Mouse (Mus musculus): ENCODE data around the gene Ctdspl.

Ctdspl gene

GRCm38 (mm10) chr9:118950061-118950460 lies 23.8 kb downstream of the Ctdspl start:
- DNase-seq: no peak

DNA sequence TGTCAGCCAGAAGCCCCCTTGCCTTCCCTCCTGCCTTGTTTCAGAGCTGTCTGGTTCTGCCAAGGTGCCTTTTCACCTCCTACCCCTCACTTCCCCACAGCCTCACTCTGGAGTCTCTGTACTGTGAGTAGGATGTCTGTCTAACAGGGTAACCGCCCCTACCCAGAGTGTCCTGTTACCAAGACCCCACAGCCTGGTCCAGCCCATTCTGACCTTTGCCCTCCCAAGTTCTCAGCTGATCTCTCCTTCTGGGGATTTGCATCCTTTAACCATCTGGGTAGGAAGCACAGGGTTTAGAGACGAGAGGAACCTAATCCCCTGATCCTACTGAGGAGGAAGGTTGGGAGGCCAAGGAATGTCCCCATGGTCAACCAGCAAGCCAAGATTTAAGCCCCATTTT lies 24.5 kb downstream of the Ctdspl start:
- no peak for DNase-seq

DNA sequence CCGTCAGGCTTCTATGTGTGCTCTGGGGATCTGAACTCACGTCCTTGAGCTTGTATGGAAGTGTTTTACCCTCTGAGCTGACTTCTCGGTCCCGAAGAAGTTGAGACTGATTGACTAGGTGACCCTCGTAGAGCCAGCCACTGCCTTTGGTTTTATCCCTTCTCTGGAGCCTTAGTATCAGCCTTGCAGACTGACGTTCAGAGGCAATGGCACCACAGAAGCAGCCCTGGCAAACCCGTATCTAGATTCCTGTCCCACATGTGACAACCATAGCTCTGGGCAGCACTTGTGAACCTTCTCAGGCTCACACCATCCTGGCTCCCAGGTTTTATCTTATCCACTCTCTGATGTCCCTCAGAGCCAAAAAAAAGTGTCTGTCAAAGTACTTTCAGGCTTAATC lies 25.1 kb downstream of the Ctdspl start:
- DNase-seq: no peak

- DNase-seq: no peak
Observed at GRCm38 (mm10) chr9:118952180-118952579, 25.9 kb downstream of the Ctdspl start.

- DNase-seq: no peak
Observed at GRCm38 (mm10) chr9:118953465-118954194, 27.4 kb downstream of the Ctdspl start.

DNA sequence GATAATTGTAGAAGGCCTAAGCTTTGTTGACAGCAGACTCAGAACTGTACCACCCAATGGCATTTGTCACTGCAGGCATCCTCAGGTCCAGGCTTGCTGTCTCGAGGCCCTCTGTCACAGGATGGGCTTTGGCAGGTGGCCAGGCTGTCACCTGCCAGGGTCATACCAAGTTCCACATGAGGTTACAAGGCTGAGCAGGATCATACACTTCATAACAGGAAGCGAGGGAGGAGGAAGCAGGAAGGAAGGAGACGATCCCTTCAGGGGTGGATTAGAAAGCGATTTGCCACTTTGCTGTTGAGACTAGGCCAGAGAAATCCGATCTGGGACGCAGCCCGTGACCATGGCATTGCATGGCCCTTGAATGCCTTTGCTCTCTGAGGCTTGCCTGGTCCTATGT lies 32.5 kb downstream of the Ctdspl start:
- no peak for DNase-seq

- no peak for DNase-seq
Observed at GRCm38 (mm10) chr9:118960415-118961091, 34.3 kb downstream of the Ctdspl start.

GRCm38 (mm10) chr9:118963149-118963548 lies 36.9 kb downstream of the Ctdspl start:
- no peak for DNase-seq

DNA sequence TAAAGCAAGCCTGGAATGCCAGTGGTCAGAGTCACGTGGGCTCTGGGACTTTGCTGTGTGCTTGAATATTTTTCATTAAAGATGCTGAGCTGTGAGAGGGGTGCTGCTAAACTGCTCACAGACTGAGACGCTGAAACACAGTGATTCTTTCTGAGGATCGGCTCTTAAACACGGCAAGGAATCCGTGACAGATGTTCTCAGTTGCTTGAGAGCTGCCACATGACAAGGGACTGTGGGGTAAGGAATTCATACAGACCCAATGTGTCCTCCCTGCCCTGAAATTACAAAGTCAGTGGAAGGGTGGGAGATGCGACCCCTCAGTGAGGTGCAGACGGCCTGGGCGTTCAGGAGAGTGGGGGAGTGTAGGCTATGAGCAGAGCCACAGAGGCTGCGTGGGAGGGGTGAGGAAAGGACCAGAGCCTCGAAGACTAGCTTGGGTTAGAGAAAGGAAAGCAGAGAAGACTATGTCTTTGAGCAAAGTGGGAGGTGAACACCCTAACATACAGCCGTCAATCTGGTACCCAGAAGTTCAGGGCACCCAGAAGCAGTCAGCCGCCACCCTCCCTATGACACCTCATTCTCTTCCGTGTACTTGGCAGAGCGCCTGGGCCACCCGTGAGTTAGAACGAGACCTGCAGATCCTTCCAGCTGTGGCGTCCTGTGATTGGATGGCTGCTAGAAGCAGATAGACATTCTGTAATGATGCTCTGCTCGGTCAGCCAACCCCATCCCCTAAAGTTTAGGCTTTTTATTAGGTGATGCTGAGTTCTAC lies 38.2 kb downstream of the Ctdspl start:
- no peak for DNase-seq

- DNase-seq: no peak
Observed at GRCm38 (mm10) chr9:118969810-118970209, 43.6 kb downstream of the Ctdspl start.

- DNase-seq: no peak
Observed at GRCm38 (mm10) chr9:118973028-118973427, 46.8 kb downstream of the Ctdspl start.

GRCm38 (mm10) chr9:118973566-118973965 lies 47.3 kb downstream of the Ctdspl start:
- no peak for DNase-seq

DNA sequence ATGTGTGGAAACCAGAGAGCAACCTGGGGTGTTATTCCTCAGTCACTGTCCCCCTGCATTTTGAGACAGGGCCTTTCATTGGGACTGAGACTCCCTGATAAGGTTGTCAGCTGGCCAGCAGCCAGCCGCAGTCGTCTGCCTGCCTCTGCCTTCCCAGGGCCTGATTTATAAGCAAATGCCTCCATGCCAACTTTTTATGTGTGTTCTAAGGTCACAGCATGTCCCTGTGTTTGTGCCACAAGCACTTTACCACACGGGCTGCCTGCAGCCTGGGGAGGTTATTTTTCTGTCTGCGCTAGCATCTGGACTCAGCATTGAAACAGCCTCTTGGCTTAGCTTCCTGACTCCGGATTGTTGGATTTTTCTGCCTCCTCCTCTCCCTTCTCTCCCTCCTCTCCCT lies 47.9 kb downstream of the Ctdspl start:
- no peak for DNase-seq

- no peak for DNase-seq
Observed at GRCm38 (mm10) chr9:118975211-118975671, 49.0 kb downstream of the Ctdspl start.

GRCm38 (mm10) chr9:118975758-118976157 lies 49.5 kb downstream of the Ctdspl start:
- no peak for DNase-seq

DNA sequence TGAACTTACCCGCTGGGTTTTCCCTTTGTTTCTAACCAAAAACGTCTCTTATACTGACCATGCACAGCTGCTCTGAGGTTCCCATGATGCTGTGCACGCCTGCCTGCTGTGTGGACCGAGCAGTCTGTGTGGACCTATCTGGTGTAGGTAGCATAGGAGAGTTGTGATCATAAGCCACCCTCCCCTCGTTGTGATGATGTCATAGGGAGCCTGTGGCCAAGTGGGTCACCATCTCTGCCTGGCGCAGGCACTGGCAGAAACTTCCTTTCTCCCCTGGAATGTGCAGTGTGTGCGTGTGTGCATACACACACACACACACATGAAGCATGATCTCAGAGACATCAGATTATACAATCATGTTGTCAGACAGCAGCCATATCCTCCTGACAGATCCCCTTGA lies 50.3 kb downstream of the Ctdspl start:
- peak; percentile 68 for DNase-seq

DNA sequence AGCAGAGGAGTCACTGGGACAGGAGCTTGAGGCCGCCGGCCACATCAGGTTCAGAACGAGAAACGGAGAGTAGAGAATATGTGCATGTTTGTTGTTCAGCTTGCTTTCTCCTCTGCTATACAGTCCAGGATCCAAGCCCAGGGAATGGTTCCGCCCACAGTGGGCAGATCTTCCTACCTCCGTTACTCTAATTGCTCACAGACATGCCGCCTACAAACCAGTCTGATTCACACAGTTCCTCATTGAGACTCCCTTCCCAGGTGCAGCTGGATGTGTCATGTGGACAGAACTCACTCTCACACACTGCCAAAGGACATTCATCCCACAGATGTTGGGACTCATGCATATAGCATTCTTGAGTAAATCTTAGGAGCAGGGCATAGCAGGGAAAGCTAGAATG lies 51.2 kb downstream of the Ctdspl start:
- no peak for DNase-seq

GRCm38 (mm10) chr9:118980411-118980823 lies 54.2 kb downstream of the Ctdspl start:
- DNase-seq: peak; percentile 74

GRCm38 (mm10) chr9:118984650-118985432 lies 58.6 kb downstream of the Ctdspl start:
- no peak for DNase-seq

DNA sequence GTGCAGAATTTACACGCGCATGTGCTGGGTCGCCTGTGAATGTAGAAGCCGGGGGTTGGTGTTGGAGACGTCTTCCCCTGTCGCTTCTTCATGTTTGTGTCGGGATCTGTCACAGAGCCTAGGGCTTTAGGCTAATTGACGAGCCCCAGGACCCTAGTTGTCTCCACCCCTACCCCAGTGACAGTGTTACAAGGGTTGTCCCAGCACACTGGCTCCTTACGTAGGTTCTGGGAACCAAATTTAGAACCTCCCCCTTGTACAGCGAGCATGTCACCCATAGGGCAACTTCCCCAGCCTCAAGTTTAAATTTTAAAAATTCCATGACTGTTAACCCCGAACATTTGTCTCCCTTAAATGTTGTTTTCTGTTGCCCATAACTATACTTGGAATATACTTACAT lies 60.0 kb downstream of the Ctdspl start:
- no peak for DNase-seq

GRCm38 (mm10) chr9:118988787-118989580 lies 62.7 kb downstream of the Ctdspl start:
- DNase-seq: peak; percentile 81

GRCm38 (mm10) chr9:118990490-118990889 lies 64.2 kb downstream of the Ctdspl start:
- no peak for DNase-seq
